Mouse (Mus musculus): ENCODE measurements around the gene Ppp6r1.

- TF ChIP-seq POLR2A (IDR thresholded peaks at IDR 0.05; ENCODE audit: extremely low read depth, insufficient read depth, low read length) (no peak), CTCF (IDR thresholded peaks at IDR 0.05; ENCODE audit: low read depth, low read length) (no peak)
Measured at GRCm38 (mm10) chr7:4602969-4603368, 55.9 kb downstream of the Ppp6r1 start.

Data from liver, adult 2 months (tissue).